Mouse (Mus musculus) brain, embryonic 18.5 days (tissue): ENCODE measurements around the gene Miga2.

ENCODE experiments used
- DNase-seq: peaks from one replicate; pipeline ENCODE4 v3.0.0-alpha.2; 2012; ENCODE audit warnings: low read depth, low spot score

Gene Miga2

GRCm38 (mm10) chr2:30419112-30419511 is 55.1 kb downstream of the Miga2 start:
- no peak for DNase-seq

DNA sequence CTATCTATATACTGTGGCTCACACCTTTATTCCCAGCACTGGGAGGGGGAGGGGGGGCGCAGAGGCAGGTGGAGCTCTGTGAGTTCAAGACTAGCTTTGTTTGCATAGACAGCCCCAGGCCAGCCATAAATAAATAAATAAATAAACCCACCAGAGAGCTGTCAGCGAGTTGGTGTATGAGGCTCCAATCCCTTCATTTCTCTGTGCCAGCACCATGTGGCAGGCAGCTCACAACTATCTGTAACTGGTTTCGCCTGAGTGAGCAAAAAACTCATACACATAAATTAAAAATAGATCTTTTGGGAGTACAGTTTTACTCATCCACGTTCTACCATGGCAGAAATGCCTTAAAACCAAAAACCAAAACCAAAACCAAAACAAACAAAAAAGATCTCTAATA is 57.4 kb downstream of the Miga2 start:
- no peak for DNase-seq

DNA sequence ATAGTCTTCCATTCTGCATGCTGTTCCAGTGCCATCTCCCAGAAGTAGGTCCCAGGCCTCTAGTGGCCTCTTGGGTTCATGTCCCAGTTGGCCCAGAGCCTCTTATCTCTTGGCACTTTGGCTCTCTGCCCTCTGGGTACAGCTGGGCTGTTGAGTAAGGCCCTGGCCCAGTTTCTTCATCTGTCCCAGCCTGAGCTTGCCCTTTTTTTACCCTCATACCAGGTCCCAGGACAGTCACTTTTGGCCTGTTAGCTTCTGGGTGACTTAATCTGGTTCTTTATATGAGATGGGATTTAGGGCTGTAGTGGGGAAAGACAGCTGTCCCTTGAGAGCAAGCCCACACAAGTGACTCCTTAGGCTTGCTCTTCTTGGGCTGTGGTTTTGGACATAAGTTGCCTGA is 65.1 kb downstream of the Miga2 start:
- DNase-seq: no peak
